Mouse (Mus musculus): ENCODE results near the gene Olfr1263. TPM values are rescaled to one million over a fixed set of nuclear protein-coding genes. Genes with fewer than 3 reads are reported as not detected.

The Olfr1263 gene
- not detected for polyA plus RNA-seq (2014; fragmentation: Illumina TruSeq; extraction: RNeasy Lipid Tissue Mini Kit (QIAGEN cat#74804))

GRCm38 (mm10) chr2:90011831-90012230 is at the start of gene Olfr1263:
Gene Olfr1263 (plus strand): TSS chr2:90012131.

GRCm38 (mm10) chr2:89974184-89974583 is 37.7 kb upstream of the Olfr1263 start, which contains the start of gene Olfr1260:
Gene Olfr1260 (plus strand): TSS chr2:89974340.

GRCm38 (mm10) chr2:89990921-89991320 is 21.0 kb upstream of the Olfr1263 start, which contains the start of gene Olfr1261:
Gene Olfr1261 (plus strand): TSS chr2:89991221.

GRCm38 (mm10) chr2:89999845-90000244 is 12.1 kb upstream of the Olfr1263 start, which contains the start of gene Olfr1262:
Gene Olfr1262 (plus strand): TSS chr2:90000145.

GRCm38 (mm10) chr2:90025477-90025876 is 13.5 kb downstream of the Olfr1263 start, which contains the start of gene Olfr1264:
Gene Olfr1264 (minus strand): TSS chr2:90025577.

GRCm38 (mm10) chr2:90035037-90035436 is 23.1 kb downstream of the Olfr1263 start, which contains the start of gene Olfr1265:
Gene Olfr1265 (plus strand): TSS chr2:90035337.

GRCm38 (mm10) chr2:90063494-90063893 is 51.6 kb downstream of the Olfr1263 start, which contains the start of gene Olfr140:
Gene Olfr140 (minus strand): TSS chr2:90063594.

Other genes starting within 250 kb of the Olfr1263 start
- gene Olfr1254, start 218.5 kb upstream of the Olfr1263 start, polyA plus RNA-seq (2014; fragmentation: Illumina TruSeq; extraction: RNeasy Lipid Tissue Mini Kit (QIAGEN cat#74804)), result not detected
- gene Olfr1255, start 200.1 kb upstream of the Olfr1263 start, polyA plus RNA-seq (2014; fragmentation: Illumina TruSeq; extraction: RNeasy Lipid Tissue Mini Kit (QIAGEN cat#74804)), result not detected
- not detected for gene Olfr1256, start 170.6 kb upstream of the Olfr1263 start, polyA plus RNA-seq (2014; fragmentation: Illumina TruSeq; extraction: RNeasy Lipid Tissue Mini Kit (QIAGEN cat#74804))
- not detected for gene Olfr48, start 163.9 kb upstream of the Olfr1263 start, polyA plus RNA-seq (2014; fragmentation: Illumina TruSeq; extraction: RNeasy Lipid Tissue Mini Kit (QIAGEN cat#74804))
- not detected for gene Olfr1257, start 133.7 kb upstream of the Olfr1263 start, polyA plus RNA-seq (2014; fragmentation: Illumina TruSeq; extraction: RNeasy Lipid Tissue Mini Kit (QIAGEN cat#74804))
- not detected for gene Olfr1258, start 84.8 kb upstream of the Olfr1263 start, polyA plus RNA-seq (2014; fragmentation: Illumina TruSeq; extraction: RNeasy Lipid Tissue Mini Kit (QIAGEN cat#74804))
- not detected for gene Olfr1259, start 63.5 kb upstream of the Olfr1263 start, polyA plus RNA-seq (2014; fragmentation: Illumina TruSeq; extraction: RNeasy Lipid Tissue Mini Kit (QIAGEN cat#74804))
- not detected for gene Olfr1260, start 37.8 kb upstream of the Olfr1263 start, polyA plus RNA-seq (2014; fragmentation: Illumina TruSeq; extraction: RNeasy Lipid Tissue Mini Kit (QIAGEN cat#74804))
- not detected for gene Olfr1261, start 20.9 kb upstream of the Olfr1263 start, polyA plus RNA-seq (2014; fragmentation: Illumina TruSeq; extraction: RNeasy Lipid Tissue Mini Kit (QIAGEN cat#74804))
- not detected for gene Olfr1262, start 12.0 kb upstream of the Olfr1263 start, polyA plus RNA-seq (2014; fragmentation: Illumina TruSeq; extraction: RNeasy Lipid Tissue Mini Kit (QIAGEN cat#74804))
- not detected for gene Olfr1264, start 13.4 kb downstream of the Olfr1263 start, polyA plus RNA-seq (2014; fragmentation: Illumina TruSeq; extraction: RNeasy Lipid Tissue Mini Kit (QIAGEN cat#74804))
- gene Olfr1265, start 23.2 kb downstream of the Olfr1263 start, polyA plus RNA-seq (2014; fragmentation: Illumina TruSeq; extraction: RNeasy Lipid Tissue Mini Kit (QIAGEN cat#74804)), result not detected
- gene Olfr140, start 51.5 kb downstream of the Olfr1263 start, polyA plus RNA-seq (2014; fragmentation: Illumina TruSeq; extraction: RNeasy Lipid Tissue Mini Kit (QIAGEN cat#74804)), result not detected
- not detected for gene Olfr1269, start 109.3 kb downstream of the Olfr1263 start, polyA plus RNA-seq (2014; fragmentation: Illumina TruSeq; extraction: RNeasy Lipid Tissue Mini Kit (QIAGEN cat#74804))
- gene Olfr32, start 130.2 kb downstream of the Olfr1263 start, polyA plus RNA-seq (2014; fragmentation: Illumina TruSeq; extraction: RNeasy Lipid Tissue Mini Kit (QIAGEN cat#74804)), result not detected
- not detected for gene Olfr1270, start 141.0 kb downstream of the Olfr1263 start, polyA plus RNA-seq (2014; fragmentation: Illumina TruSeq; extraction: RNeasy Lipid Tissue Mini Kit (QIAGEN cat#74804))
- gene Olfr1506, start 212.4 kb downstream of the Olfr1263 start, polyA plus RNA-seq (2014; fragmentation: Illumina TruSeq; extraction: RNeasy Lipid Tissue Mini Kit (QIAGEN cat#74804)), result not detected
- gene Olfr142, start 245.5 kb downstream of the Olfr1263 start, polyA plus RNA-seq (2014; fragmentation: Illumina TruSeq; extraction: RNeasy Lipid Tissue Mini Kit (QIAGEN cat#74804)), result not detected

Data from ovary, adult 10 weeks (tissue).